Mouse (Mus musculus) E14TG2a.4 (cell line): ENCODE measurements around the gene Gm49405.

Source experiments
- CTCF ChIP-seq: conservative IDR thresholded peaks from 2 replicates; pipeline ENCODE4 v1.5.1; 2014; ENCODE audit warnings: low read length
- POU5F1 ChIP-seq: IDR thresholded peaks from 2 replicates; pipeline ENCODE4 v1.6.1; 2014; ENCODE audit warnings: low read length, borderline replicate concordance

- no peak for TF ChIP-seq POU5F1
- TF ChIP-seq CTCF: no peak
Observed at GRCm38 (mm10) chr19:3996106-3996505, 4.3 kb upstream of the Gm49405 start.
